Mouse (Mus musculus) midbrain, embryonic 16.5 days (tissue): ENCODE measurements around the gene Tnfaip3. TPM values are rescaled to one million over a fixed set of nuclear protein-coding genes. Genes with fewer than 3 reads are reported as not detected.

ENCODE experiments used
- ATAC-seq: fragments of 200-750 bp; cut with Nextera tagmentation; 2 replicates; pipeline ENCODE4 v1.8.0; 2017; ENCODE audit warnings: moderate TSS enrichment
- H3K27ac ChIP-seq: fragments of 300-500 bp; sonication (generic); 2 replicates; pipeline ENCODE4 v1.5.1; 2014; ENCODE audit warnings: mild to moderate bottlenecking, low read length, mixed read lengths
- H3K27me3 ChIP-seq: fragments of 300-500 bp; sonication (generic); 2 replicates; pipeline ENCODE4 v1.6.1; 2014; ENCODE audit warnings: low read depth, low read length, mixed read lengths; ENCODE audit not compliant: control insufficient read depth, insufficient read depth
- H3K36me3 ChIP-seq: fragments of 300-500 bp; sonication (generic); 2 replicates; pipeline ENCODE4 v1.6.1; 2014; ENCODE audit warnings: mild to moderate bottlenecking, low read length, moderate library complexity, mixed read lengths; ENCODE audit not compliant: control insufficient read depth, insufficient read depth
- H3K4me1 ChIP-seq: fragments of 300-500 bp; sonication (generic); 2 replicates; pipeline ENCODE4 v1.6.1; 2014; ENCODE audit warnings: mild to moderate bottlenecking, low read length, mixed read lengths; ENCODE audit not compliant: control insufficient read depth, insufficient read depth
- H3K4me2 ChIP-seq: fragments of 300-500 bp; sonication (generic); 2 replicates; pipeline ENCODE4 v1.6.1; 2014; ENCODE audit warnings: mild to moderate bottlenecking, low read length, mixed read lengths
- H3K4me3 ChIP-seq: fragments of 300-500 bp; sonication (generic); 2 replicates; pipeline ENCODE4 v1.5.1; 2014; ENCODE audit warnings: low read depth, mild to moderate bottlenecking, low read length, moderate library complexity, mixed read lengths
- H3K9ac ChIP-seq: fragments of 300-500 bp; sonication (generic); 2 replicates; pipeline ENCODE4 v1.6.1; 2014; ENCODE audit warnings: low read depth, low read length, mixed read lengths
- H3K9me3 ChIP-seq: fragments of 300-500 bp; sonication (generic); replicated peaks from 2 replicates; pipeline ENCODE4 v1.6.1; 2014; ENCODE audit warnings: mild to moderate bottlenecking, low read length, mixed read lengths; ENCODE audit not compliant: control insufficient read depth, poor library complexity, severe bottlenecking
- WGBS: fragments of 180-500 bp; shearing (Covaris S2); extraction: QIAGEN DNeasy Blood & Tissue Kit; methylation state at CpG from one replicate; pipeline ENCODE4 v1.1.7; 2014; 5-methylcytosine and 5-hydroxymethylcytosine counted together
- polyA plus RNA-seq: library from polyadenylated mRNA; unstranded; fragments of >200 nt; fragmentation: Nextera tagmentation; extraction: Ambion mirVana; gene quantifications from 2 replicates; pipeline ENCODE4 v1.2.1, GENCODE M21; 2015

The Tnfaip3 gene
- polyA plus RNA-seq, 1 experiment from 2014 or later: 3.4 TPM

GRCm38 (mm10) chr10:18991057-18991456 is 24.4 kb downstream of the Tnfaip3 start:
- H3K27me3 ChIP-seq: no peaks in the 10 kb centered on the region
- H3K27ac ChIP-seq: no peak overlapping the region
- no peaks in the 10 kb centered on the region for H3K4me1 ChIP-seq
- H3K9me3 ChIP-seq: no peaks in the 10 kb centered on the region
- H3K4me2 ChIP-seq: no peak overlapping the region
- no peak for ATAC-seq
- WGBS: 91% methylated on average over 4 of the region's 4 CpGs
- H3K4me3 ChIP-seq: no peak overlapping the region
- H3K36me3 ChIP-seq: no peaks in the 10 kb centered on the region
- no peak overlapping the region for H3K9ac ChIP-seq

- H3K9me3 ChIP-seq: no peaks in the 10 kb centered on the region
- no peak overlapping the region for H3K4me2 ChIP-seq
- ATAC-seq: no peak
- no peak overlapping the region for H3K27ac ChIP-seq
- H3K9ac ChIP-seq: no peak overlapping the region
- no peak overlapping the region for H3K4me3 ChIP-seq
- H3K36me3 ChIP-seq: no peaks in the 10 kb centered on the region
- no peaks in the 10 kb centered on the region for H3K27me3 ChIP-seq
- no peaks in the 10 kb centered on the region for H3K4me1 ChIP-seq
- 64% methylated on average over 2 of the region's 2 CpGs for WGBS
Observed at GRCm38 (mm10) chr10:18987907-18988199, 27.6 kb downstream of the Tnfaip3 start.

GRCm38 (mm10) chr10:18987046-18987906 is 28.2 kb downstream of the Tnfaip3 start:
- Histone ChIP-seq H3K9me3 (no peaks in the 10 kb centered on the region), H3K27ac (no peak overlapping the region), H3K27me3 (no peaks in the 10 kb centered on the region), H3K9ac (no peak overlapping the region), H3K4me3 (no peak overlapping the region), H3K4me2 (no peak overlapping the region), H3K36me3 (no peaks in the 10 kb centered on the region), H3K4me1 (no peaks in the 10 kb centered on the region)
- no peak for ATAC-seq
- WGBS: 9% methylated on average over 2 of the region's 2 CpGs

GRCm38 (mm10) chr10:18985516-18985915 is 29.9 kb downstream of the Tnfaip3 start:
- no peak overlapping the region for H3K27ac ChIP-seq
- H3K36me3 ChIP-seq: no peaks in the 10 kb centered on the region
- no peak overlapping the region for H3K4me3 ChIP-seq
- H3K9me3 ChIP-seq: no peaks in the 10 kb centered on the region
- H3K4me1 ChIP-seq: no peaks in the 10 kb centered on the region
- no peak overlapping the region for H3K4me2 ChIP-seq
- no peaks in the 10 kb centered on the region for H3K27me3 ChIP-seq
- no peak for ATAC-seq
- 87% methylated on average over 3 of the region's 3 CpGs for WGBS
- no peak overlapping the region for H3K9ac ChIP-seq

- no peaks in the 10 kb centered on the region for H3K4me1 ChIP-seq
- no peaks in the 10 kb centered on the region for H3K27me3 ChIP-seq
- no peak for ATAC-seq
- no peak overlapping the region for H3K4me3 ChIP-seq
- no peaks in the 10 kb centered on the region for H3K9me3 ChIP-seq
- WGBS: 78% methylated on average over 6 of the region's 6 CpGs
- H3K9ac ChIP-seq: no peak overlapping the region
- H3K4me2 ChIP-seq: no peak overlapping the region
- H3K27ac ChIP-seq: no peak overlapping the region
- no peaks in the 10 kb centered on the region for H3K36me3 ChIP-seq
Observed at GRCm38 (mm10) chr10:18983514-18983913, 31.9 kb downstream of the Tnfaip3 start.

- H3K4me2 ChIP-seq: no peak overlapping the region
- no peaks in the 10 kb centered on the region for H3K27me3 ChIP-seq
- no peaks in the 10 kb centered on the region for H3K36me3 ChIP-seq
- no peaks in the 10 kb centered on the region for H3K9me3 ChIP-seq
- no peak overlapping the region for H3K4me3 ChIP-seq
- ATAC-seq: no peak
- 85% methylated on average over 3 of the region's 3 CpGs for WGBS
- no peaks in the 10 kb centered on the region for H3K4me1 ChIP-seq
- H3K9ac ChIP-seq: no peak overlapping the region
- H3K27ac ChIP-seq: no peak overlapping the region
Observed at GRCm38 (mm10) chr10:18974486-18974885, 41.0 kb downstream of the Tnfaip3 start.

- no peak overlapping the region for H3K27ac ChIP-seq
- H3K4me2 ChIP-seq: no peak overlapping the region
- no peak overlapping the region for H3K9ac ChIP-seq
- WGBS: 93% methylated on average over 10 of the region's 10 CpGs
- no peaks in the 10 kb centered on the region for H3K4me1 ChIP-seq
- no peaks in the 10 kb centered on the region for H3K36me3 ChIP-seq
- H3K27me3 ChIP-seq: no peaks in the 10 kb centered on the region
- ATAC-seq: no peak
- H3K9me3 ChIP-seq: no peaks in the 10 kb centered on the region
- H3K4me3 ChIP-seq: no peak overlapping the region
Observed at GRCm38 (mm10) chr10:18966893-18967292, 48.6 kb downstream of the Tnfaip3 start.

- Histone ChIP-seq H3K4me1 (no peaks in the 10 kb centered on the region), H3K9ac (no peak overlapping the region), H3K27ac (no peak overlapping the region), H3K27me3 (no peaks in the 10 kb centered on the region), H3K4me3 (no peak overlapping the region), H3K9me3 (no peaks in the 10 kb centered on the region), H3K36me3 (no peaks in the 10 kb centered on the region), H3K4me2 (no peak overlapping the region)
- 89% methylated on average over 4 of the region's 4 CpGs for WGBS
- no peak for ATAC-seq
Observed at GRCm38 (mm10) chr10:18965601-18966000, 49.9 kb downstream of the Tnfaip3 start.

GRCm38 (mm10) chr10:18964856-18965255 is 50.6 kb downstream of the Tnfaip3 start:
- no peak overlapping the region for H3K9ac ChIP-seq
- no peak for ATAC-seq
- H3K27ac ChIP-seq: no peak overlapping the region
- H3K4me3 ChIP-seq: no peak overlapping the region
- H3K9me3 ChIP-seq: no peaks in the 10 kb centered on the region
- no peaks in the 10 kb centered on the region for H3K4me1 ChIP-seq
- no peak overlapping the region for H3K4me2 ChIP-seq
- H3K36me3 ChIP-seq: no peaks in the 10 kb centered on the region
- H3K27me3 ChIP-seq: no peaks in the 10 kb centered on the region
- 84% methylated on average over 7 of the region's 7 CpGs for WGBS
